Mouse (Mus musculus) C3H10T1/2 (cell line): ENCODE results near the gene Fam241b. TPM values are rescaled to one million over a fixed set of nuclear protein-coding genes. Genes with fewer than 3 reads are reported as not detected.

ENCODE experiments used
- polyA plus RNA-seq, 2 experiments: library from polyadenylated mRNA; unstranded; fragments of >200 nt; fragmentation: generic; extraction: Trizol; gene quantifications; one replicate each; pipeline ENCODE4 v1.2.1; 2012; ENCODE audit warnings: missing spikeins in 2 of 2

Gene Fam241b
- under 1 TPM; 0.37 to 0.94 TPM for polyA plus RNA-seq

DNA sequence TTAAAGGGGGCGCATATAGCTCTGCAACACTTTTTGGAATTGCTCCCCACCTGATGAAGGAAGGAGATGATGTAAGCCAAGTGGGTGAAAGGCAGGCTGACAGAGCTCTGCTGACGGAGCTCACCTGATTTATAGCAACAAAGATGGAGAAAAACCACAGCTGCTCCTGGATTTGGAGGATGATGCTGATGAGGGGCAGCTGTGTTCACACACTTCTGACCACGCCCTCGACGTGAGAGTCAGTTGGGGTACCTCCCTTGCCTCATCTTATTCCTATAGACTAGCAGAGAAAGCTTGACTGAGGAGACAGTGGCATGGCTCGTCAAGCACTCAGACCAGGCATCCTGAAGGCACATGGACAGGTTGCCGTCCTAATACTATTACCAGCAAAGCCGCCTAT, at the start of gene Fam241b:
Fam241b (minus strand) TSS at position 101 of the 400 bp plus-strand sequence.

DNA sequence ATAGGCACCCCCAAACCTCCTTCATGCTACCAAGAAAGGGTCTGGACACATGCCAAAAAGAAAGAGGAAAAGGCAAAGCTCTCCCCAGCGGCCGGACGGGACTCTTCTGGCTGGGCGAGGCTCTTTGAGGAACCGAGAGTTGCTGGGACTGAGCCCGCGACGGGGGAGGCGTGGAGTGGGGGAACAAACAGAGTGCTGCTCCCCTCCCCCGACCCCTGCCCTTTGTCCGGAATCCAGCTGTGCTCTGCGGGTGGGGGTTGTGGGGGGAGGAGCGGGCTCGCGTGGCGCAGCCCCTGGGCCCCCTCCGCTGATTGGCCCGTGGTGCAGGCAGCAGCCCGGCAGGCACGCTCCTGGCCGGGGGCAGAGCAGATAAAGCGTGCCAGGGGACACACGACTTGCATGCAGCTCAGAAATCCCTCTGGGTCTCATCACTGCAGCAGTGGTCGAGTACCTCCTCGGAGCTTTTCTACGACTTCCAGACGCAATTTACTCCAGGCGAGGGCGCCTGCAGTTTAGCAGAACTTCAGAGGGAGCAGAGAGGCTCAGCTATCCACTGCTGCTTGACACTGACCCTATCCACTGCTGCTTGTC, 10.9 kb downstream of the Fam241b start, which contains the start of gene Neurog3:
Neurog3 (plus strand) TSS at position 400 of the 591 bp plus-strand sequence.

Other genes with a start within 250 kb of the Fam241b start
- not detected for gene Col13a1, start 164.8 kb downstream of the Fam241b start, polyA plus RNA-seq
- not detected for gene Neurog3, start 10.8 kb downstream of the Fam241b start, polyA plus RNA-seq
- gene Tspan15, start 87.3 kb upstream of the Fam241b start, polyA plus RNA-seq, result 10 to 100 TPM; 14.8 to 54.7 TPM
- under 1 TPM; 0.33 to 0.65 TPM for gene Tacr2, start 108.5 kb upstream of the Fam241b start, polyA plus RNA-seq
- gene Hk1, start 236.0 kb upstream of the Fam241b start, polyA plus RNA-seq, result 100 to 1,000 TPM in 1 of 2 experiments, 10 to 100 TPM in 1; 73.6 to 115 TPM